Mouse (Mus musculus): ENCODE data around the gene Inppl1.

DNA sequence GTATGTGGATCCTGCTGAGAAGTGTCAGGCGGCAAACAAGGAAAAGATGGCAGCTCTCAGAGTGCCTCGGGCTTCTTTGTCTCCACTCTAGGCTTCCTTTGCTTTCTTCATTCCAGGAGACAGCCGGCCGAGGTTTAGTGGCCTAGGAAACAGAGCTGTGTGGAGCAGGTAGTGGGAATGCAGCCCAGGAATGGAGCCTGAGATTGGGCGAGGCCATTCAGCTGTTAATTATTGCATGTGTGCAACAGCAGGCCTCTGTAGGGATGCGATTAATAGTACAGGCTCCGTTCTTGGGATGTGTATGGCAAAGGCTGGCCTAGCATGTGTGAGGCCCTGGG is 31.1 kb upstream of the Inppl1 start:
- TF ChIP-seq TAL1 (IDR thresholded peaks at IDR 0.05; ENCODE audit: low read length) (no peak), GATA1 (IDR thresholded peaks at IDR 0.05; ENCODE audit: low read length) (no peak)
